ENCODE assay signal across 26 mouse cellular contexts in genomic region chr10:5468638-5469037, GRCm38 (mm10).
A peak's percentile ranks its signal among the peaks of the same experiment; 100 is the strongest.
DNase-seq lines count a peak whose midpoint lies in the region; ATAC-seq and TF ChIP-seq lines count a peak whose summit lies in the region.
"Had no signal": no experiment of that assay in that cellular context is flagged by ENCODE, and none has a peak within 500 bp of the region (broad histone marks: within the 10 kb centered on the region; RNA-seq: fewer than 3 reads in every experiment).

No protein-coding gene starts in this region.

- H3K4me3 ChIP-seq in layer of hippocampus, adult 2 months: no peak overlapping the region
- H3K4me3 ChIP-seq in hindbrain, embryonic 13.5 days: no peak overlapping the region
- H3K4me3 ChIP-seq: embryonic facial prominence, embryonic 13.5 days; erythroblast, embryonic 14.5 days; forebrain, embryonic 12.5 days; gastrocnemius, adult 2 months; heart, embryonic 10.5 days; midbrain, embryonic 10.5 days; myocyte; neural tube, embryonic 13.5 days had no signal

- H3K9ac ChIP-seq in hindbrain, embryonic 13.5 days: no peak overlapping the region
- H3K9ac ChIP-seq: embryonic facial prominence, embryonic 13.5 days; forebrain, embryonic 12.5 days; neural tube, embryonic 13.5 days had no signal

- H3K27ac ChIP-seq in layer of hippocampus, adult 2 months: 0 out of 2 replicates have a peak overlapping the region, but pooled peaks have one; percentile 10
- H3K27ac ChIP-seq in hindbrain, embryonic 13.5 days: no peak overlapping the region
- H3K27ac ChIP-seq: embryonic facial prominence, embryonic 13.5 days; forebrain, embryonic 12.5 days; gastrocnemius, adult 2 months; heart, embryonic 10.5 days; hindbrain, postnatal 0 days; macrophage; midbrain, embryonic 10.5 days; neural tube, embryonic 13.5 days had no signal

- H3K4me1 ChIP-seq in hindbrain, embryonic 13.5 days (replicated peaks): no peaks in the 10 kb centered on the region
- H3K4me1 ChIP-seq: embryonic facial prominence, embryonic 13.5 days; forebrain, embryonic 12.5 days; heart, embryonic 10.5 days; midbrain, embryonic 10.5 days; neural tube, embryonic 13.5 days had no signal

- 84% methylated on average over 2 of the region's 2 CpGs for WGBS in hindbrain, embryonic 13.5 days

- no peak for ATAC-seq in hindbrain, embryonic 13.5 days (ENCODE audit: low FRiP score)
- ATAC-seq: CD4-positive, CD25-positive, alpha-beta regulatory T cell, adult 4 months; hindbrain, postnatal 0 days; intestine, embryonic 16.5 days; lung, postnatal 0 days; midbrain, embryonic 16.5 days had no signal

- DNase-seq in adrenal gland, postnatal 36 days: peak; percentile 7
- DNase-seq in adrenal gland, postnatal 14 days: no peak
- DNase-seq in layer of hippocampus, adult 2 months (ENCODE audit: low spot score in 2 of 2): no peak
- no peak for DNase-seq in layer of hippocampus, postnatal 10 days (ENCODE audit: low spot score in 2 of 2)
- DNase-seq in brain, adult 2 months (ENCODE audit: low read depth, low spot score): peak; percentile 98
- DNase-seq in cerebellum, adult 9-11 months: peak; percentile 71
- no peak for DNase-seq in Muller cell, postnatal 12 days (ENCODE audit: inconsistent ontology term)
- DNase-seq: embryo, embryonic 11 days; gastrocnemius, adult 2 months; heart, postnatal 4 days; kidney, adult 9 months; kidney, postnatal 14 days had no signal

- no peak for TF ChIP-seq CTCF in layer of hippocampus, adult 2 months (conservative IDR thresholded peaks at IDR 0.05)

- H3K36me3 ChIP-seq in hindbrain, embryonic 13.5 days: no peaks in the 10 kb centered on the region
- H3K36me3 ChIP-seq: embryonic facial prominence, embryonic 13.5 days; forebrain, embryonic 12.5 days; heart, embryonic 10.5 days; midbrain, embryonic 10.5 days; neural tube, embryonic 13.5 days had no signal

- no peak overlapping the region for H3K4me2 ChIP-seq in hindbrain, embryonic 13.5 days
- H3K4me2 ChIP-seq: embryonic facial prominence, embryonic 13.5 days; forebrain, embryonic 12.5 days; neural tube, embryonic 13.5 days had no signal

- H3K9me3 ChIP-seq in hindbrain, embryonic 13.5 days: no peaks in the 10 kb centered on the region
- H3K9me3 ChIP-seq: embryonic facial prominence, embryonic 13.5 days; forebrain, embryonic 12.5 days; heart, embryonic 10.5 days; midbrain, embryonic 10.5 days; neural tube, embryonic 13.5 days had no signal

- no peaks in the 10 kb centered on the region for H3K27me3 ChIP-seq in hindbrain, embryonic 13.5 days
- H3K27me3 ChIP-seq: embryonic facial prominence, embryonic 13.5 days; forebrain, embryonic 12.5 days; neural tube, embryonic 13.5 days had no signal

Comparison
In these comparisons a context has a peak if more than half of its experiments do, and no peak if none do; other contexts are left out.
1. DNase-seq: peak in adrenal gland, postnatal 36 days (2 of 2), brain, adult 2 months (single experiment) and cerebellum, adult 9-11 months (single experiment); none in adrenal gland, postnatal 14 days (single experiment), layer of hippocampus, adult 2 months (0 of 2), layer of hippocampus, postnatal 10 days (0 of 2) and Muller cell, postnatal 12 days (single experiment).